Mouse (Mus musculus) cortical plate, adult 2 months (tissue): Measurements from ENCODE around the gene Impg1.

Experiments
- CTCF ChIP-seq: fragments of 200-500 bp; IDR thresholded peaks from 2 replicates; pipeline ENCODE4 v1.5.1; 2011; ENCODE audit warnings: mild to moderate bottlenecking, control low read depth, low read length; ENCODE audit not compliant: insufficient read depth; ENCODE audit errors: extremely low read depth
- POLR2A ChIP-seq: fragments of 200-500 bp; IDR thresholded peaks from 2 replicates; pipeline ENCODE4 v1.6.1; 2011; ENCODE audit warnings: mild to moderate bottlenecking, low read length, control low read depth; ENCODE audit not compliant: insufficient read depth; ENCODE audit errors: extremely low read depth

- TF ChIP-seq POLR2A (no peak), CTCF (no peak)
These were observed 190.1 kb downstream of the Impg1 start for GRCm38 (mm10) chr9:80275053-80275771.
